Mouse (Mus musculus): ENCODE results near the gene Nrp2.

GRCm38 (mm10) chr1:62728926-62729325 is 25.8 kb downstream of the Nrp2 start:
- TF ChIP-seq CTCF (IDR thresholded peaks at IDR 0.05; ENCODE audit: borderline replicate concordance, insufficient read depth, low read depth, low read length) = no peak
- no peak for TF ChIP-seq POLR2A (IDR thresholded peaks at IDR 0.05; ENCODE audit: borderline replicate concordance, insufficient read depth, low read length)

Measured in cerebellum, adult 2 months (tissue).